Mouse (Mus musculus) midbrain, embryonic 11.5 days (tissue): ENCODE results near the gene Dok5. TPM values are rescaled to one million over a fixed set of nuclear protein-coding genes. Genes with fewer than 3 reads are reported as not detected.

ENCODE experiments used
- ATAC-seq: fragments of 200-750 bp; cut with Nextera tagmentation; 2 replicates; pipeline ENCODE4 v1.8.0; 2017; ENCODE audit warnings: moderate TSS enrichment, moderate library complexity; ENCODE audit not compliant: low FRiP score
- DNase-seq: peaks from one replicate; pipeline ENCODE4 v3.0.0; 2015; ENCODE audit warnings: low spot score; ENCODE audit errors: missing footprints
- H3K27ac ChIP-seq: fragments of 300-500 bp; sonication (generic); 2 replicates; pipeline ENCODE4 v1.5.1; 2014; ENCODE audit warnings: low read depth, low read length
- H3K27me3 ChIP-seq: fragments of 300-500 bp; sonication (generic); 2 replicates; pipeline ENCODE4 v1.6.1; 2014; ENCODE audit warnings: mild to moderate bottlenecking, low read length, moderate library complexity, mixed read lengths; ENCODE audit not compliant: control insufficient read depth, insufficient read depth
- H3K36me3 ChIP-seq: fragments of 300-500 bp; sonication (generic); 2 replicates; pipeline ENCODE4 v1.6.1; 2014; ENCODE audit warnings: mild to moderate bottlenecking, low read length, moderate library complexity, mixed read lengths; ENCODE audit not compliant: control insufficient read depth, insufficient read depth
- H3K4me1 ChIP-seq: fragments of 300-500 bp; sonication (generic); 2 replicates; pipeline ENCODE4 v1.6.1; 2014; ENCODE audit warnings: low read length; ENCODE audit not compliant: control insufficient read depth, insufficient read depth
- H3K4me2 ChIP-seq: fragments of 300-500 bp; sonication (generic); 2 replicates; pipeline ENCODE4 v1.6.1; 2014; ENCODE audit warnings: mild to moderate bottlenecking, moderate library complexity
- H3K4me3 ChIP-seq: fragments of 300-500 bp; sonication (generic); 2 replicates; pipeline ENCODE4 v1.5.1; 2014; ENCODE audit warnings: low read depth, low read length
- H3K9ac ChIP-seq: fragments of 300-500 bp; sonication (generic); 2 replicates; pipeline ENCODE4 v1.6.1; 2014; ENCODE audit warnings: low read length
- H3K9me3 ChIP-seq: fragments of 300-500 bp; sonication (generic); 2 replicates; pipeline ENCODE4 v1.6.1; 2016; ENCODE audit warnings: low read length; ENCODE audit not compliant: control insufficient read depth
- WGBS: fragments of 180-500 bp; shearing (Covaris S2); extraction: QIAGEN DNeasy Blood & Tissue Kit; methylation state at CpG from one replicate; pipeline ENCODE4 v1.1.7; 2014; 5-methylcytosine and 5-hydroxymethylcytosine counted together
- polyA plus RNA-seq: library from polyadenylated mRNA; unstranded; fragments of >200 nt; fragmentation: Nextera tagmentation; extraction: Ambion mirVana; gene quantifications from 2 replicates; pipeline ENCODE4 v1.2.1, GENCODE M21; 2014

Dok5 gene
- polyA plus RNA-seq, 1 experiment from 2014 or later, result 19.5 TPM

DNA sequence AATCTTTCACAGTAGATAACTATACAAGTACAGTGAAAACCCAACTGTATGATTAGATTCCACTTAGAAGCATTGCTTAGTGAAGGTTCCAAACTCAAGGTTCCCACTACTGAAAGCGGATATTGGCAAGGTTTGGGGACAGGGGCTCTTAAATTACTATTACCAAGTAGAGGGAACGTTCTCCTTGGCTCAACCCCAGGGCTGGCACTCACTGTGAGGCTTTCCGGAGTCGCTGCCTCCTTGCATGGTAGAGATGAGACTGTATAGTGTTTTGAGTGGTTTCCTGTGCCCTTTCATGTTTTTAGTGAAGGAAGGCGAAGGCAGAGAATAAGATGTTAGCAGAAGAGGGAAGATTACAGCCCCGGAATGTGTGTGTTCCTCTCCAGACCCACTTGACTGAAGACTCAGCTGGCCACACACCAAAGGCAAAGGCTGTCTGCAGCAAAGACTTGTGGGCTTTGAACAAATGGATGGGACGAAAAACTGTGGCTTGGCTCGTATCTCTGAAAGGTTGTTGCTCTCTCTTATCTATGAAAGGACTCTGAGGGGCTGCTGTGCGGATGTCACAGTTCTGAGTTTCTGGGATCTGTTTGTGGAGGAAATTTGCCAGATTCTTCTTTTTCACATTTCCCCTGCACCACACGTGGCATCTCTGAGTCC, 20.7 kb downstream of the Dok5 start:
- Histone ChIP-seq H3K9ac (no peak overlapping the region), H3K36me3 (no peaks in the 10 kb centered on the region), H3K4me2 (no peak overlapping the region), H3K4me3 (no peak overlapping the region), H3K4me1 (peaks cover 15% of the 10 kb centered on the region), H3K27ac (no peak overlapping the region), H3K27me3 (no peaks in the 10 kb centered on the region), H3K9me3 (no peaks in the 10 kb centered on the region)
- ATAC-seq (no peak), DNase-seq (peak; percentile 33)
- 81% methylated on average over 10 of the region's 10 CpGs for WGBS

- H3K4me2 ChIP-seq, result no peak overlapping the region
- H3K36me3 ChIP-seq, result no peaks in the 10 kb centered on the region
- H3K9ac ChIP-seq, result no peak overlapping the region
- no peak for ATAC-seq
- H3K9me3 ChIP-seq, result no peaks in the 10 kb centered on the region
- H3K4me3 ChIP-seq, result no peak overlapping the region
- 54% methylated on average over 2 of the region's 2 CpGs for WGBS
- H3K27ac ChIP-seq, result no peak overlapping the region
- H3K27me3 ChIP-seq, result no peaks in the 10 kb centered on the region
- peak; percentile 66 for DNase-seq
- peaks cover 18% of the 10 kb centered on the region for H3K4me1 ChIP-seq
Measured at GRCm38 (mm10) chr2:170755817-170756216, 24.2 kb downstream of the Dok5 start.

GRCm38 (mm10) chr2:170756667-170757066, 25.1 kb downstream of the Dok5 start:
- 78% methylated on average over 7 of the region's 7 CpGs for WGBS
- Histone ChIP-seq H3K36me3 (no peaks in the 10 kb centered on the region), H3K4me3 (no peak overlapping the region), H3K9me3 (no peaks in the 10 kb centered on the region), H3K4me1 (peaks cover 18% of the 10 kb centered on the region), H3K27ac (peak overlapping the region; percentile 68), H3K27me3 (no peaks in the 10 kb centered on the region), H3K4me2 (no peak overlapping the region), H3K9ac (no peak overlapping the region)
- ATAC-seq, result no peak
- DNase-seq, result peak; percentile 47

GRCm38 (mm10) chr2:170757228-170757875, 25.7 kb downstream of the Dok5 start:
- H3K27me3 ChIP-seq, result no peaks in the 10 kb centered on the region
- H3K4me3 ChIP-seq, result no peak overlapping the region
- ATAC-seq (peak; percentile 73), DNase-seq (peak; percentile 90)
- peaks cover 18% of the 10 kb centered on the region for H3K4me1 ChIP-seq
- no peaks in the 10 kb centered on the region for H3K36me3 ChIP-seq
- no peak overlapping the region; the same call in 1 of the 2 replicates for H3K9ac ChIP-seq
- no peak overlapping the region for H3K4me2 ChIP-seq
- H3K9me3 ChIP-seq, result no peaks in the 10 kb centered on the region
- 49% methylated on average over 14 of the region's 14 CpGs for WGBS
- peak overlapping the region; percentile 68 for H3K27ac ChIP-seq

DNA sequence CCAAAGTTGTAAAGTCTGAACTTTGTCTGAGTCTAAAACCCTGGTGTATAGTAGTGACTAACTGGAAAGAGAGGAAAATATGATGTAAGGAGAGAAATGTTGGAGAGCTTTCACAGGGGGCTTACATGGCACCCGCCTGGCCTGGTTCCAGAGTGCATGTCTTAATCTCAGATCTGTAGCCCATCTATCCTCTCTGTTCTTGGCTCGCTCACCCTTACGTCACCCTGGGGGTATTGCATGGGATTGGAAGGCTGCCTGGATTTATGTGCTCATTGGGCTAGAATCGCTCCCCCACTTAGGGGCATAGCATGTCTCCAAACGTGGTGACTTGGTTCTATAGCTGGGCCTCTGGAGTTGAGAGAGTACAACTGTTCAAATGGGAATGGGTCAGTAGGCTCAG, 26.6 kb downstream of the Dok5 start:
- Histone ChIP-seq H3K4me2 (no peak overlapping the region), H3K27ac (no peak overlapping the region), H3K36me3 (no peaks in the 10 kb centered on the region), H3K9ac (no peak overlapping the region), H3K27me3 (no peaks in the 10 kb centered on the region), H3K9me3 (no peaks in the 10 kb centered on the region), H3K4me3 (no peak overlapping the region), H3K4me1 (peaks cover 18% of the 10 kb centered on the region)
- ATAC-seq (no peak), DNase-seq (no peak)
- WGBS, result 87% methylated on average over 5 of the region's 5 CpGs

- H3K4me2 ChIP-seq, result no peak overlapping the region
- H3K4me3 ChIP-seq, result no peak overlapping the region
- ATAC-seq (no peak), DNase-seq (peak; percentile 12)
- no peaks in the 10 kb centered on the region for H3K27me3 ChIP-seq
- 94% methylated on average over 3 of the region's 3 CpGs for WGBS
- H3K9me3 ChIP-seq, result no peaks in the 10 kb centered on the region
- H3K9ac ChIP-seq, result no peak overlapping the region
- H3K36me3 ChIP-seq, result no peaks in the 10 kb centered on the region
- H3K4me1 ChIP-seq, result no peaks in the 10 kb centered on the region
- H3K27ac ChIP-seq, result no peak overlapping the region
Measured at GRCm38 (mm10) chr2:170764704-170765103, 33.1 kb downstream of the Dok5 start.

- H3K9me3 ChIP-seq, result no peaks in the 10 kb centered on the region
- H3K36me3 ChIP-seq, result no peaks in the 10 kb centered on the region
- DNase-seq (peak; percentile 76), ATAC-seq (no peak)
- H3K4me3 ChIP-seq, result no peak overlapping the region
- peaks cover 10% of the 10 kb centered on the region for H3K4me1 ChIP-seq
- no peak overlapping the region for H3K27ac ChIP-seq
- no peak overlapping the region for H3K4me2 ChIP-seq
- no peak overlapping the region for H3K9ac ChIP-seq
- no peaks in the 10 kb centered on the region for H3K27me3 ChIP-seq
- WGBS, result 67% methylated on average over 8 of the region's 8 CpGs
Measured at GRCm38 (mm10) chr2:170767243-170767642, 35.6 kb downstream of the Dok5 start.

- Histone ChIP-seq H3K9me3 (no peaks in the 10 kb centered on the region), H3K36me3 (no peaks in the 10 kb centered on the region), H3K4me2 (no peak overlapping the region), H3K4me1 (peaks cover 22% of the 10 kb centered on the region), H3K4me3 (no peak overlapping the region), H3K9ac (no peak overlapping the region), H3K27me3 (no peaks in the 10 kb centered on the region), H3K27ac (no peak overlapping the region)
- WGBS, result 84% methylated on average over 6 of the region's 6 CpGs
- ATAC-seq (no peak), DNase-seq (peak; percentile 57)
Measured at GRCm38 (mm10) chr2:170768699-170769098, 37.1 kb downstream of the Dok5 start.

DNA sequence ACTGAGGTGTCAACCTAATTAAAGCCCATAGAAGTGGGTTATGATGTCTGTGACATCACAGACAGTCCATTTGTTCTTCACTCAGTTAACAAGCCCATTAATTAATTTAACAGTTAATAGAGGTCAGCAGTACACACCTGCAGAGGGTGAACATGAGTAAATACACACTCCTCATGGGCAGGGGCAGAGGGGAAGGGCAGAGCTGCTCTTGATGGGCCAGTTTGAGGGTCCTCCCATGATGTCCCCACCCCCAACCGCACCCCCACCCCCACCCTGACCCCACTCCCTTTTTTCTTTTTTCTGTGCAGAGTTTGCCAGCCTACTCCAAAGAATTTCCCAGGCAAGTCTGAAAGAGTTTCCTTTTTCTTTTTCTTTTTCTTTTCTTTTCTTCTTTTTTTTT, 39.9 kb downstream of the Dok5 start:
- peaks cover 22% of the 10 kb centered on the region for H3K4me1 ChIP-seq

More for the DNA sequence above, 39.9 kb downstream of the Dok5 start:
- peak; percentile 56; the same call in 1 of the 2 replicates for ATAC-seq
- H3K36me3 ChIP-seq, result no peaks in the 10 kb centered on the region
- peak overlapping the region; percentile 26 for H3K4me2 ChIP-seq
- no peak overlapping the region for H3K4me3 ChIP-seq
- H3K9ac ChIP-seq, result no peak overlapping the region
- DNase-seq, result no peak
- peak overlapping the region; percentile 50 for H3K27ac ChIP-seq
- WGBS, result 0% methylated on average over 1 of the region's 1 CpGs
- H3K27me3 ChIP-seq, result no peaks in the 10 kb centered on the region
- H3K9me3 ChIP-seq, result no peaks in the 10 kb centered on the region
